Mouse (Mus musculus) testis, adult 2 months (tissue): ENCODE data around the gene Pmepa1.

Source experiments
- CTCF ChIP-seq: fragments of 200-500 bp; IDR thresholded peaks from 2 replicates; pipeline ENCODE4 v1.5.1; 2012; ENCODE audit warnings: low read depth, mild to moderate bottlenecking, inconsistent platforms, low read length, moderate library complexity; ENCODE audit not compliant: control insufficient read depth, insufficient read depth, insufficient replicate concordance
- POLR2A ChIP-seq: fragments of 200-500 bp; IDR thresholded peaks from 2 replicates; pipeline ENCODE4 v1.6.1; 2012; ENCODE audit warnings: low read depth, mild to moderate bottlenecking, inconsistent platforms, low read length, moderate library complexity; ENCODE audit not compliant: control insufficient read depth

- no peak for TF ChIP-seq POLR2A
- TF ChIP-seq CTCF = no peak
Observed at GRCm38 (mm10) chr2:173293042-173293441, 16.7 kb upstream of the Pmepa1 start.
